Mouse (Mus musculus) layer of hippocampus, adult 9-11 months (tissue): ENCODE data around the gene Pglyrp3.
A peak's percentile ranks its signal among the peaks of the same experiment; 100 is the strongest.
"Not testable (repeated sequence)": the region's sequence is repeated elsewhere in the genome, so short reads cannot be mapped to it uniquely, and the experiment has no call there.

Source experiments
- DNase-seq: peaks from one replicate; pipeline ENCODE4 v3.0.0; 2022

The Pglyrp3 gene

DNA sequence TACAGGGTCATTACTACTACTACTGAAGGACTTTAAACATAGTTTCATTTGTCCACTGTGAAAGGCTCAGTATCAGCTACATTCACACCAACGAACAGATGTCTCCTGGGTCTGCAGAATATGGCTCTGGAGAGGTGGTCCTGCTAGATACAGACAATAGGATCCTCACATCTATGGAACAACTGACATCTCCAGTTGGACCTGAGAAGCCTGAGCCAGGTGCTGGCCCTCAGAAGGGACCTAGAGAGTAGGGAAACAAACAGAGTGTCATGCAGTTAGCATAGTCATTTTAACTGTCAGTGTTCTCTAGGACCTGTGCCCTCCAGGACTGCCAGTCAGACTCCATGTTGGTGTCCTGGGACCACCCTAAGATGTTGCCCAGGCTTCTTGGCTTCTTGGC, at the start of gene Pglyrp3:
TSS of gene Pglyrp3 (plus strand) at position 301 of the 400 bp plus-strand sequence.
- no peak for DNase-seq

GRCm38 (mm10) chr3:92011001-92011400, 3.4 kb upstream of the Pglyrp3 start:
- DNase-seq = no peak

DNA sequence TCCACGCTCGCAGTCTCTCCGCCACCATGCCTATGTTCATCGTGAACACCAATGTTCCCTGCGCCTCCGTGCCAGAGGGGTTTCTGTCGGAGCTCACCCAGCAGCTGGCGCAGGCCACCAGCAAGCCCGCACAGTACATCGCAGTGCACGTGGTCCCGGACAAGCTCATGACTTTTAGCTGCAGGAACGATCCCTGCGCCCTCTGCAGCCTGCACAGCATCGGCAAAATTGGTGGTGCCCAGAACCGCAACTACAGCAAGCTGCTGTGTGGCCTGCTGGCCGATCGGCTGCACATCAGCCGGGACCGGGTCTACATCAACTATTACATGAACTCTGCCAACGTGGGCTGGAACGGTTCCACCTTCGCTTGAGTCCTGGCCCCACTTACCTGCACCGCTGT, 10.2 kb downstream of the Pglyrp3 start:
- not testable (repeated sequence) for DNase-seq

DNA sequence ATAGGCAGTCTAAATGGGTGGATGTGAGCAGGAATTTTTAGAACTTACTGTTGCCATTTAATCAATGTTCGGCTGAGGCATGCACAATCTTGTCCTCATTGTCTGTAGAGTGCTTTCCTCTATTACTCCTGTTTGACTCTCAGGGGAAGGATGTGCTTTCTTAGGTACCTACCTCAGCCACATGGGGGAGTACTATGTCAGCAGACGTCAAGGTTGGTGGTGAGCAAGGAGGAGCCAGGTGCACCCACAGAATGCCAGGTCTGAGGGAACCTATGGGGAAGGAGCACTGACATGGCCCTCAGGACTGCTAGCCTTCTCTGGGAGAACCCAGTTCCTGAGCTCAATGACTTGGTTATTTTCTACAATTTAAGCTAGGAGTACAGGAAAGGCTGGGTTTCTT, 18.8 kb downstream of the Pglyrp3 start:
- no peak for DNase-seq

GRCm38 (mm10) chr3:92033892-92034291, 19.5 kb downstream of the Pglyrp3 start:
- DNase-seq = no peak

DNA sequence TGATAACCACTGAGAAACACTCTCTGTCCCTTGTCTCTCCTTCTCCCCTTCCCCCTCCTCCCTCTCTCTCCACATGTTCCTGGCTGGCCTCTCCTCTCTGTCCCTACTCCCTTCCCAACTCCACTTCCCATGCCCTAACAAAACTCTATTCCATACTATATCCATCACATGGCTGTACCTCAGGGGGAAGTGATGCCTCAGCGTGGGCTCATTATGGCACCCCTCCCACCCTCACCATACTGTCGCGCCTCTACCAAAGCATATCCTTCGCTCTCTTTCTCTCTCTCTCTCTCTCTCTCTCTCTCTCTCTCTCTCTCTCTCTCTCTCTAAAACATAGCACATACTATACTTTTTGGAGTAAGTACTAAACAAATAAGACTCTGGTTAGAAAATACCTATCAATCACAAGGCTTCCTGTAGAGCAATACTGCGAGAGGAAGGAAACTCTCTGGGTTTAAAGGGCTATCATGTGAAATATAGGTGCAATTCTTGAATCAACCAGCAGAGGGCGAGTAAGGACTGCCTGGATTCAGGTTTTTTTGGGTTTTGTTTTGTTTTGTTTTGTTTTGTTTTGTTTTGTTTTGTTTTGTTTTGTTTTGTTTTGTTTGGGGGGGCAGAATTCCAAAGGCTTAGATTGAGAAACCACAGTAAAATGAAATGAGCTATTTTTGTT, 36.1 kb downstream of the Pglyrp3 start:
- no peak for DNase-seq

GRCm38 (mm10) chr3:92080462-92081284, 66.3 kb downstream of the Pglyrp3 start:
- DNase-seq = peak; percentile 43
